Mouse (Mus musculus) MEL (cell line): Measurements from ENCODE around the gene Phf13. TPM values are rescaled to one million over a fixed set of nuclear protein-coding genes. Genes with fewer than 3 reads are reported as not detected.

Experiments
- DNase-seq: peaks from one replicate; pipeline ENCODE4 v3.0.0; 2011; ENCODE audit warnings: low read depth, low spot score
- H3K27ac ChIP-seq: 2 replicates; pipeline ENCODE4 v1.5.1; 2012; ENCODE audit warnings: low read depth, mild to moderate bottlenecking, control low read depth, low read length, moderate library complexity; ENCODE audit not compliant: control insufficient read depth
- H3K27me3 ChIP-seq, 2 experiments: fragments of 150-350 bp in 1 of 2; sonication (generic) in 1 of 2; 2 replicates each; pipeline ENCODE4 v1.6.1; 2012; ENCODE audit warnings: low read length in 2 of 2, mild to moderate bottlenecking in 2 of 2, improper control_type of control experiment in 1 of 2, moderate library complexity in 1 of 2; ENCODE audit not compliant: insufficient read depth in 2 of 2, control insufficient read depth in 1 of 2
- H3K36me3 ChIP-seq, 2 experiments: 2 replicates each; pipeline ENCODE4 v1.6.1; 2012 to 2014; ENCODE audit warnings: low read length in 2 of 2, improper control_type of control experiment in 1 of 2, inconsistent platforms in 1 of 2, mild to moderate bottlenecking in 1 of 2; ENCODE audit not compliant: insufficient read depth in 2 of 2, control insufficient read depth in 1 of 2
- H3K4me1 ChIP-seq, 2 experiments: fragments of 150-350 bp in 1 of 2; sonication (generic) in 1 of 2; 2 replicates each; pipeline ENCODE4 v1.6.1; 2012; ENCODE audit warnings: low read length in 2 of 2, improper control_type of control experiment in 1 of 2, mild to moderate bottlenecking in 1 of 2; ENCODE audit not compliant: insufficient read depth in 2 of 2, control insufficient read depth in 1 of 2
- H3K4me3 ChIP-seq, 2 experiments: fragments of 150-350 bp in 1 of 2; sonication (generic) in 1 of 2; 2 replicates each; pipeline ENCODE4 v1.5.1; 2012; ENCODE audit warnings: low read depth in 2 of 2, low read length in 2 of 2, mild to moderate bottlenecking in 2 of 2, moderate library complexity in 2 of 2, control low read depth in 1 of 2, improper control_type of control experiment in 1 of 2; ENCODE audit not compliant: control insufficient read depth in 1 of 2, insufficient read depth in 1 of 2
- H3K79me2 ChIP-seq: 2 replicates; pipeline ENCODE4 v1.6.1; 2012; ENCODE audit warnings: mild to moderate bottlenecking, low read length, moderate library complexity; ENCODE audit not compliant: control insufficient read depth, poor library complexity, insufficient read depth
- H3K9ac ChIP-seq: 2 replicates; pipeline ENCODE4 v1.6.1; 2012; ENCODE audit warnings: low read depth, mild to moderate bottlenecking, control low read depth, low read length, moderate library complexity; ENCODE audit not compliant: control insufficient read depth, poor library complexity, severe bottlenecking
- H3K9me3 ChIP-seq: fragments of 150-350 bp; sonication (generic); replicated peaks from 2 replicates; pipeline ENCODE4 v1.6.1; 2012; ENCODE audit warnings: mild to moderate bottlenecking, low read length, improper control_type of control experiment, moderate library complexity; ENCODE audit not compliant: insufficient read depth
- BHLHE40 ChIP-seq: IDR thresholded peaks from 2 replicates; pipeline ENCODE4 v1.6.1; 2012; ENCODE audit warnings: low read depth, mild to moderate bottlenecking, inconsistent platforms, low read length, improper control_type of control experiment, borderline replicate concordance
- CHD1 ChIP-seq: IDR thresholded peaks from 2 replicates; pipeline ENCODE4 v1.6.1; 2012; ENCODE audit warnings: low read depth, mild to moderate bottlenecking, inconsistent platforms, low read length, improper control_type of control experiment
- CHD2 ChIP-seq: IDR thresholded peaks from 2 replicates; pipeline ENCODE4 v1.6.1; 2011; ENCODE audit warnings: low read length, improper control_type of control experiment
- CTCF ChIP-seq, 3 experiments: IDR thresholded peaks in 2 of 3; conservative IDR thresholded peaks in 1 of 3; 2 replicates each; pipeline ENCODE4 v1.5.1; 2011 to 2012; ENCODE audit warnings: low read length in 3 of 3, low read depth in 2 of 3, mild to moderate bottlenecking in 2 of 3, improper control_type of control experiment in 1 of 3, inconsistent platforms in 1 of 3, mixed read lengths in 1 of 3, moderate library complexity in 1 of 3; ENCODE audit not compliant: control insufficient read depth in 1 of 3, insufficient read depth in 1 of 3, poor library complexity in 1 of 3, severe bottlenecking in 1 of 3
- ELF1 ChIP-seq: IDR thresholded peaks from 2 replicates; pipeline ENCODE4 v1.6.1; 2014; ENCODE audit warnings: low read depth, mild to moderate bottlenecking, inconsistent platforms, low read length, improper control_type of control experiment, moderate library complexity
- EP300 ChIP-seq, 2 experiments: IDR thresholded peaks; 2 replicates each; pipeline ENCODE4 v1.6.1; 2011; ENCODE audit warnings: improper control_type of control experiment in 2 of 2, low read length in 2 of 2, low read depth in 1 of 2, mild to moderate bottlenecking in 1 of 2
- GABPA ChIP-seq: IDR thresholded peaks from 2 replicates; pipeline ENCODE4 v1.6.1; 2012; ENCODE audit warnings: low read depth, mild to moderate bottlenecking, inconsistent platforms, low read length, improper control_type of control experiment, moderate library complexity
- GATA1 ChIP-seq: IDR thresholded peaks from 2 replicates; pipeline ENCODE4 v1.6.1; 2011; ENCODE audit warnings: low read depth, low read length, improper control_type of control experiment
- JUND ChIP-seq: IDR thresholded peaks from 2 replicates; pipeline ENCODE4 v1.6.1; 2011; ENCODE audit warnings: low read depth, mild to moderate bottlenecking, improper control_type of control experiment, low read length
- KAT2A ChIP-seq: conservative IDR thresholded peaks from 2 replicates; pipeline ENCODE4 v1.6.1; 2012; ENCODE audit warnings: low read depth, low read length, improper control_type of control experiment, inconsistent platforms
- MAFK ChIP-seq: IDR thresholded peaks from 2 replicates; pipeline ENCODE4 v1.6.1; 2011; ENCODE audit warnings: low read depth, mild to moderate bottlenecking, low read length, improper control_type of control experiment, borderline replicate concordance
- MAX ChIP-seq: IDR thresholded peaks from 2 replicates; pipeline ENCODE4 v1.6.1; 2011; ENCODE audit warnings: low read length, improper control_type of control experiment
- MAZ ChIP-seq: IDR thresholded peaks from 2 replicates; pipeline ENCODE4 v1.6.1; 2012; ENCODE audit warnings: low read depth, mild to moderate bottlenecking, inconsistent platforms, low read length, improper control_type of control experiment
- MYB ChIP-seq: IDR thresholded peaks from 2 replicates; pipeline ENCODE4 v1.6.1; 2011; ENCODE audit warnings: mild to moderate bottlenecking, low read depth, low read length, improper control_type of control experiment
- MYC ChIP-seq: IDR thresholded peaks from 2 replicates; pipeline ENCODE4 v1.6.1; 2011; ENCODE audit warnings: low read depth, mild to moderate bottlenecking, low read length, improper control_type of control experiment, moderate library complexity
- NELFE ChIP-seq: IDR thresholded peaks from 2 replicates; pipeline ENCODE4 v1.6.1; 2011; ENCODE audit warnings: low read depth, low read length, improper control_type of control experiment
- NRF1 ChIP-seq: IDR thresholded peaks from 2 replicates; pipeline ENCODE4 v1.6.1; 2014; ENCODE audit warnings: low read depth, mild to moderate bottlenecking, inconsistent platforms, low read length, improper control_type of control experiment, moderate library complexity; ENCODE audit not compliant: poor library complexity, insufficient read depth, severe bottlenecking
- POLR2AphosphoS2 ChIP-seq: IDR thresholded peaks from 2 replicates; pipeline ENCODE4 v1.6.1; 2011; ENCODE audit warnings: low read length, improper control_type of control experiment
- POLR2AphosphoS5 ChIP-seq: IDR thresholded peaks from 2 replicates; pipeline ENCODE4 v1.6.1; 2012; ENCODE audit warnings: low read depth, borderline replicate concordance, mild to moderate bottlenecking, inconsistent platforms, low read length, moderate library complexity, mixed read lengths
- RAD21 ChIP-seq: IDR thresholded peaks from 2 replicates; pipeline ENCODE4 v1.6.1; 2011; ENCODE audit warnings: mild to moderate bottlenecking, low read depth, low read length, improper control_type of control experiment
- RCOR1 ChIP-seq: IDR thresholded peaks from 2 replicates; pipeline ENCODE4 v1.6.1; 2012; ENCODE audit warnings: low read depth, mild to moderate bottlenecking, inconsistent platforms, low read length, improper control_type of control experiment
- SIN3A ChIP-seq: IDR thresholded peaks from 2 replicates; pipeline ENCODE4 v1.6.1; 2012; ENCODE audit warnings: low read length, improper control_type of control experiment, inconsistent platforms
- TAL1 ChIP-seq: IDR thresholded peaks from 2 replicates; pipeline ENCODE4 v1.6.1; 2012; ENCODE audit warnings: mild to moderate bottlenecking, inconsistent platforms, low read length, moderate library complexity, mixed read lengths
- TCF12 ChIP-seq: IDR thresholded peaks from 2 replicates; pipeline ENCODE4 v1.6.1; 2014; ENCODE audit warnings: low read depth, mild to moderate bottlenecking, inconsistent platforms, low read length, improper control_type of control experiment, moderate library complexity
- UBTF ChIP-seq: IDR thresholded peaks from 2 replicates; pipeline ENCODE4 v1.6.1; 2012; ENCODE audit warnings: low read depth, mild to moderate bottlenecking, inconsistent platforms, low read length, improper control_type of control experiment, moderate library complexity, borderline replicate concordance; ENCODE audit not compliant: insufficient read depth
- USF1 ChIP-seq: IDR thresholded peaks from 2 replicates; pipeline ENCODE4 v1.6.1; 2014; ENCODE audit warnings: low read depth, mild to moderate bottlenecking, inconsistent platforms, low read length, improper control_type of control experiment, moderate library complexity
- USF2 ChIP-seq, 2 experiments: IDR thresholded peaks; 2 replicates each; pipeline ENCODE4 v1.6.1; 2011 to 2012; ENCODE audit warnings: improper control_type of control experiment in 2 of 2, low read length in 2 of 2, borderline replicate concordance in 1 of 2, inconsistent platforms in 1 of 2, low read depth in 1 of 2, mild to moderate bottlenecking in 1 of 2; ENCODE audit not compliant: insufficient read depth in 1 of 2
- ZC3H11A ChIP-seq: IDR thresholded peaks from 2 replicates; pipeline ENCODE4 v1.6.1; 2012; ENCODE audit warnings: low read depth, mild to moderate bottlenecking, inconsistent platforms, low read length, improper control_type of control experiment
- ZMIZ1 ChIP-seq: IDR thresholded peaks from 2 replicates; pipeline ENCODE4 v1.6.1; 2012; ENCODE audit warnings: low read depth, mild to moderate bottlenecking, inconsistent platforms, low read length, improper control_type of control experiment, moderate library complexity
- ZNF384 ChIP-seq: IDR thresholded peaks from 2 replicates; pipeline ENCODE4 v1.6.1; 2012; ENCODE audit warnings: low read depth, mild to moderate bottlenecking, inconsistent platforms, low read length, improper control_type of control experiment
- polyA plus RNA-seq, 2 experiments: library from polyadenylated mRNA; stranded (reverse) in 1 of 2; unstranded in 1 of 2; fragments of >175 nt in 1 of 2; fragments of >200 nt in 1 of 2; gene quantifications; 2 replicates each; pipeline versions ENCODE4 v1.2.1 to v1.2.4; 2012; ENCODE audit warnings: low replicate concordance in 2 of 2, low read depth in 1 of 2; ENCODE audit not compliant: insufficient read length in 2 of 2, insufficient read depth in 1 of 2, missing spikeins in 1 of 2
- total RNA-seq: library from RNA; depleted of rRNA; stranded (reverse); fragments of 300-350 nt; gene quantifications from 2 replicates; pipeline ENCODE4 v1.2.3, GENCODE M21; 2012

Phf13 gene
- total and polyA plus RNA-seq, 3 experiments, result 2.0 to 6.6 TPM; not detected in 1

GRCm38 (mm10) chr4:152000906-152001305, 4.8 kb upstream of the Phf13 start:
- no peak for TF ChIP-seq RCOR1
- no peak for TF ChIP-seq BHLHE40
- no peak for TF ChIP-seq MYC
- no peak for TF ChIP-seq CTCF (IDR thresholded peaks at IDR 0.05 in 2 of 3, conservative IDR thresholded peaks at IDR 0.05 in 1 of 3; ENCODE audit: control insufficient read depth in 1 of 3, insufficient read depth in 1 of 3, low read depth in 2 of 3, low read length in 3 of 3, poor library complexity in 1 of 3, severe bottlenecking in 1 of 3)
- TF ChIP-seq USF1, result no peak
- no peak for TF ChIP-seq GATA1
- TF ChIP-seq CHD2, result no peak
- no peak for TF ChIP-seq SIN3A
- TF ChIP-seq MAZ, result no peak
- no peak for TF ChIP-seq MYB
- TF ChIP-seq JUND, result no peak
- TF ChIP-seq CHD1, result no peak
- no peak for TF ChIP-seq EP300 (IDR thresholded peaks at IDR 0.05; ENCODE audit: low read depth in 1 of 2, low read length in 2 of 2)
- TF ChIP-seq NRF1, result no peak
- no peak for TF ChIP-seq GABPA
- no peak for TF ChIP-seq POLR2AphosphoS5
- no peak for TF ChIP-seq POLR2AphosphoS2
- Histone ChIP-seq H3K9me3 (no peaks in the 10 kb centered on the region), H3K27ac (no peak overlapping the region), H3K4me3 (no peak overlapping the region), H3K27me3 (no peaks in the 10 kb centered on the region), H3K36me3 (peaks cover 0 to 16% of the 10 kb centered on the region in 2 experiments; a peak in 2 of 4 replicates), H3K79me2 (peaks cover 3% of the 10 kb centered on the region; the same call in 1 of the 2 replicates), H3K4me1 (peaks cover 5 to 21% of the 10 kb centered on the region in 2 experiments), H3K9ac (no peak overlapping the region)
- DNase-seq, result no peak

DNA sequence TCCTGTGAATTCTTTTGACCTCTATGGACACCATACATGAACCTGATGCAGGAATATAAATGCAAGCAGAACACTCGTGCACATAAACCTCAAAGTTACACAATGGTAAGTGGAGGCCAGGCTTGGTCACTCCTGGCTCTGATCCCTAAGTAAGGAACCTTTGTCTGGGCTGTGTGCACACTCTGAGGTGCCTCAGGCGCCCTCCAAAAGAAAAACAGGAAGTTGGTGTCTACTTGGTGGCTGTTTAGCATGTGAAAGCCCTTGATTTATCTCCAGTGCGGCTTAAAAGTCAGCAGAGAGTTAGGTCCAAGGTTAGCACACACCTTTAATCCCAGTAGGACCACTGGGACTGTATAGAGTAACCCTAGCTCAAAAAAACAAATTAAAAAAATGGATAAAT, 3.4 kb upstream of the Phf13 start:
- Histone ChIP-seq H3K9me3 (no peaks in the 10 kb centered on the region), H3K79me2 (peaks cover 6% of the 10 kb centered on the region; the same call in 1 of the 2 replicates), H3K36me3 (peaks cover 0 to 18% of the 10 kb centered on the region in 2 experiments; a peak in 2 of 4 replicates), H3K4me1 (peaks cover 5 to 25% of the 10 kb centered on the region in 2 experiments), H3K4me3 (no peak overlapping the region), H3K27me3 (no peaks in the 10 kb centered on the region), H3K9ac (no peak overlapping the region), H3K27ac (no peak overlapping the region)
- peak; percentile 74 for DNase-seq
- 0 out of 2 replicates have a peak, but pooled peaks have one; percentile 27 for TF ChIP-seq GATA1
- no peak for TF ChIP-seq TCF12
- TF ChIP-seq NELFE, result no peak
- no peak for TF ChIP-seq TAL1
- no peak for TF ChIP-seq USF2 (IDR thresholded peaks at IDR 0.05; ENCODE audit: borderline replicate concordance in 1 of 2, insufficient read depth in 1 of 2, low read depth in 1 of 2, low read length in 2 of 2)
- no peak for TF ChIP-seq POLR2AphosphoS2
- TF ChIP-seq MAFK, result no peak
- no peak for TF ChIP-seq MYB
- peak in 1 of 2 experiments; percentile 47; a peak in 2 of 4 replicates for TF ChIP-seq EP300 (IDR thresholded peaks at IDR 0.05; ENCODE audit: low read depth in 1 of 2, low read length in 2 of 2)
- no peak for TF ChIP-seq ZNF384
- no peak for TF ChIP-seq MAZ
- TF ChIP-seq ELF1, result no peak
- TF ChIP-seq BHLHE40, result 0 out of 2 replicates have a peak, but pooled peaks have one; percentile 43
- TF ChIP-seq KAT2A, result no peak
- TF ChIP-seq POLR2AphosphoS5, result no peak
- TF ChIP-seq JUND, result no peak
- no peak for TF ChIP-seq RAD21
- TF ChIP-seq UBTF, result no peak
- TF ChIP-seq ZC3H11A, result no peak
- peak; percentile 58; the same call in 1 of the 2 replicates for TF ChIP-seq SIN3A
- TF ChIP-seq ZMIZ1, result no peak
- no peak for TF ChIP-seq CHD1
- TF ChIP-seq GABPA, result no peak
- no peak for TF ChIP-seq MAX
